Mouse (Mus musculus) thymus, postnatal 10 days (tissue): ENCODE data around the gene 3110018I06Rik.

Source experiments
- DNase-seq, 2 experiments: peaks; one replicate each; pipeline ENCODE4 v3.0.0; 2021; ENCODE audit warnings: low spot score in 2 of 2

3110018I06Rik gene

DNA sequence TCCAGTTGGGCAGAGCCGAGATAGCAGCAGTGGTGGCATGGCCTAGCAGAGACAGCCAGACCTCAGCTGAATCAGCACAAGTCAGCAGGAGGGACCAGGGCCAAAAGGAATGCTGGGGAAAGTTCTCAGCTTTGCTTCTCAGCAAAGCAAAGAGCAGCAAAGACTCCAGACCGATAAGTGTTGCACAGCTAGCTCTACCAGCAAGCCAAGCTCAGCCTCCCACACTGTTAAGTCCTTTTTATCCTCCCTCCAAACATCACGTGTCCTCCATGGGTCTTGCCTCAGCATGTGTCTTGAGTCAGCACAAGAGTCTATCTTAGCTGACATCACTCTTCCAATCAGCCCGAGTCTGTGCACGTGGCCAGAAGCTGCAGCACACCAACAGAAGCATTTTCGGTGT, at the start of gene 3110018I06Rik:
3110018I06Rik (plus strand) TSS at position 262 of the 400 bp plus-strand sequence.
- DNase-seq, result no peak

DNA sequence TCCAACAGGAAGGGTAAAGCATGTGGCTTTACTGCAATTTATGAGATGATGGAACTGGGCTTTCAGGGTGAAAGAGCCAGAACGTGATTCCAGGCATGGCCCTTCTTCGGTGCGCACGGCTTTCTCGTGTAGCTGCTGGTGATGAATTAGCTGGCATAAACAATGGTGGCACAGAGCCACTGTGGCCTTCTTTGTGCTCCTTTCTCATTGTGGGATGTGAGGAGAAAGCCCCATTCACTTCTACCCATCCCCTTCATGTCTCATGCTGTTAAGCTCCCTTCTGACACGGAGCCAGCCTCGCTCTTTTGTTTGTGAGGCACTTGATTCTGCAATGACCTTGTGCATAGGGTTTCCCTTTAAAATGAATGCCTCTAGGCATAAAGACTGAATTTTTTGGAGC, 43.8 kb upstream of the 3110018I06Rik start:
- DNase-seq, result no peak

DNA sequence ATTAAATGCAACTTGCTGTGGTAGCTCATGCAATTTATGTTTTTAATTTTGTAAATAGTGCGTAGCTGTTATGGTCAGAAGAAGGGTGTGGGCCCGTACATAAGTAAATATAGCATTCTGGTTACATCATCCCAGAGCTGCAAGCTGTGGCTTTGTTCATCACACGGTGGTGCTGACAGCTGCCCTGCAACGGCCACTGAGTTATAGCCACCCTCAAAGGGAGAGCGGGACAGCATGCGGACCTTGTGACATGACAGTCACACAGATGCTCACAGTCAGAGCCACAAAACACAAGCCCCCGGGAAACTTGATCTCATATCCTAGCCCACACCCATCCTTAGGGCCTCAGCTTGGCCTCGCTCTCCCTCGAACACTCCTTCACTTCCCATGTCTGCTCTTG, 30.6 kb upstream of the 3110018I06Rik start:
- DNase-seq, result no peak

DNA sequence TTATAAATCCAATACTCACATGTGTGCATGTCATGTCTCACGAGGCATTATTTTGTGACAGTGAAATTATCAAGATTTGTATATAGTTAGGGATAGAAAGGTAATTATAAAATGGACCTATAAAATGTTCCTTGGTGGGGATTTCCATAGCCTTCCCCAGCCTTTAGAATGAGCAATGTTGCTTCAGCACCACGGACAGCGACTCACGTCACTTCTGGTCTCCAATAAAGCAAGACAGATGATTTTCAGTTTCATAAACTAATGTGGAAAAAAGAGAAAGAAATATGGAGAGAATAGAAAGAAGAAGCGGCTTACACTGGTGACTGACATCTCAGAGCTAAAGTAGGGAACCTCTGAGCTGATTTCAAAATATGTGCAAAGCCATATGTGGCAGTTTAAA, 23.7 kb upstream of the 3110018I06Rik start:
- DNase-seq, result peak; percentile 26 to 83

DNA sequence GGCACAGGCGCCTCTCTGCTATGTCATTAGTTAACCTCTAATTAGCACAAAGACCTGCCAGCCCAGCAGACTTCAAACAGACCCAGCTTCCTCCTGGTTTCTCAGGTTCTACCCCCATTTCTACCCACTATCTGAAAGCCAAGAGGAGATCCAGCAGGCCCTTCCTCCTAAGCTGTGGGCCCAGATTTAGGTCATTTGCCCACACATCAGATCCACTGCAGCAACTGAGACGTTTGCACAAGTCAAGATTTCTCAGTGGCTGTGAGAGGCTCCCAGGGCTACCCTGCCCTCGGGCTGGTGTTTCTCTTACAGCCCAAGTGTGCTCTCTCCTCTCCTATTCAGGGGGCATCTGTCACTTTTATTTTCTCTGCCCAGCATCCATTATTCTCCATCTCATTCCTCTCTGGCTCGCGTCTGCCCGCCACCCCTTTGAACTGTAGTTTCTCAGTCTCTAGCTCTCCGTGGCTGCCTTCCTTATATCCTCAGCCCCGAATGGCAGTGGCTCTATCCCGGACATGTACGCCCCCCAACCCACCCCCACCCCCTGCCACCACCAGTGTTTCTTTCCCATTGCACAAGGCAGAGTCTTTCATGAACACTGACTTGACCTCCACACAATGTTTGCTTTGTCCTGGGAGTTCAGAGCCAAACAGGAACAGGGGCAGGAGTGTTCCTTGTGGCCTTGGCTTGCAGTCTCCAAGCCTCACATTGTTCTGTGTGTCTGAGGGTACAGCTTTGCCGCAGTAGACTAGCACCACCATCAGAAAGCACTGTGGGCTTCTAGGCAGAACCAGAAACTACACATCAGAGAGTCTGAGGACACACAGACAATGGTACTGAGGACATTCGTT, 11.8 kb upstream of the 3110018I06Rik start:
- DNase-seq, result no peak

GRCm38 (mm10) chr12:107479350-107479749, 9.1 kb upstream of the 3110018I06Rik start:
- DNase-seq, result no peak

DNA sequence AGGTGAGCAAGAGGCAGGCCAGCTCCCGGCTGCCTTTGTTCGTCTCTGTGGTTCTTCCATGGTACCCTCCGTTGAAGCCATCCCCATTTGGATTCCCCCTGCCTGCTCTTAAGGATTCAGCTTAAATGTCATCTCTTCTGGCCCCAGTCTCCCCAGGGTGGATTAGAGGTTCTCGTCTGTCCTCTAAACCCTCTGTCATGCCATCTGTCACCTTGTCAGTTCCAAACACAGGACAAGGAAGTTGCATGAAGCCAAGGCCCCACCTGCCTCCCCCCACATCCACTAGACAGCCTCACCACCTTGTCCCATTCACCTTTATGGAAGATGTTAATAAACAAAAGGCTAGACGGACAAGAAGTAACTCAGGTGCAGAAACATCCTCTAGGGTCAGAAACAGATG, 5.4 kb upstream of the 3110018I06Rik start:
- DNase-seq, result no peak

GRCm38 (mm10) chr12:107491344-107491743, 2.9 kb downstream of the 3110018I06Rik start:
- no peak for DNase-seq

GRCm38 (mm10) chr12:107496924-107497323, 8.5 kb downstream of the 3110018I06Rik start:
- DNase-seq, result peak; percentile 33 to 39

DNA sequence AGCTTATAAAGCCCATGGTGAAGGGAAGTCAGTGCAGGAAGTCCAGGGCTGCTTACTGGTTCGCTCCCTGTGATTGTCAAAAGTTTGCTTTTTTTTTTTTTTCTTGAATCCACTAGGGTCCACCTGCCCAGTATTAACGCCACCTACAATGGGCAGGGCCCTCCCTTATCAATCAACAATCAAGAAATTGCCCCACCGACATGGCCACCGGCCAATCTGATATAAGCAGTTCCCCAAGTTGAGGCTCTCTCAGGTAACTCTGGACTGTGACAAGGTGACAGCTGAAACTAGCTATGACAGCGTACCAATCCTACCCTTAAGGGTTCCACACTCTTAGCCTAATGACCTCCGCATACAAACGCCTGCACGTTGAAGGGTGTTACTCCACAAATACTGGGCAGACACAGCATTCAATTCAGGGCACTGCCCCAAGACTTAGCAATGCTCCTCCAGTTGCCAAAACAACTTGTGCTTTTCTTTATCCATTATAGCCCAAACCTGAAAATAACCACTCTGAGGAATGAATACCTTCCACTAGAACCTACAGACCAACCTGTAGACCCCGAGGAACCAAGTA, 21.3 kb downstream of the 3110018I06Rik start:
- DNase-seq, result no peak

GRCm38 (mm10) chr12:107511112-107511511, 22.7 kb downstream of the 3110018I06Rik start:
- no peak for DNase-seq

DNA sequence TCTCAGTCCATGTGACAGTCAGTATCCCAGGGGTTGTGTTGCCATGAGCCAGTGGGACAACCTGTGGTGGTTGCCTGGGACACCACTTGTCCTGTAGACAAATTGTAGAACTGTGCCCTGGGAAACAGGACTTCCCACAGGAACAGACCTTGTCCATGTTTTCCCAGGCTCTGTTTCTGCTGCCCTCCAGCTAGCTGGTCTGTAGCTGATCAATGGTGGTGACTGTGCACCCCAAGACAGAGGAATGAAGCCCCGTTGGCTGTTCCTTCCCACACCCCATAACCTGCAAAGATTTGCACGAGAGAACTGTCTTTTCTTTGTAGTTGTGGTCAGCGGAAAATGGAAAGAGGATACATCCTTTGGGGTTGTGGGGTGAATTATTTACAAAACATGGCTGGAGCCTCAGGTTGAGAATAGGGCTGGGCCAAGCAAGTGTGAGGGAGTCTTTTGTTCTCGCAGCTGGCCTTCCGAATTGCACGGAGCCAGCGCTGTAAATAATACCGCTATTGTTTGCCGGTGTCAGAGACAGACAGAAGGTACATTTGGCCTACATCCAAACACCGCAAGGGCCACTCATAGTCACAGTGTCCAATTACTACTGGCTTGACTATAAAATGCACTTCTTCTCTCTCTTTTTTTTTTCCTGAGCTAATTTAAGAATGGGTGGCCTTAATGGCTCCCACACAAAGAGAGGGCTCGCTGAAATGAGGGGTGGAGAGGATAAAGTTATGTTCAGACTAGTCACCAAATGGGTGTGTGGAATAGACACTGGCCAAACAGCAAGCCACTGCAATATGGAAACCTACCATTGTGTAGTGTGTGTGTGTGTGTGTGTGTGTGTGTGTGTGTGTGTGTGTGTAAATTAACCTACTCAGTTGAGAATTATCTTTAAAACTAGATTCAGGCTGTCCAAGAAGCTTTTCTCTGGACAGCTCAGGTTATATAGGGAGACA, 28.1 kb downstream of the 3110018I06Rik start:
- no peak for DNase-seq

DNA sequence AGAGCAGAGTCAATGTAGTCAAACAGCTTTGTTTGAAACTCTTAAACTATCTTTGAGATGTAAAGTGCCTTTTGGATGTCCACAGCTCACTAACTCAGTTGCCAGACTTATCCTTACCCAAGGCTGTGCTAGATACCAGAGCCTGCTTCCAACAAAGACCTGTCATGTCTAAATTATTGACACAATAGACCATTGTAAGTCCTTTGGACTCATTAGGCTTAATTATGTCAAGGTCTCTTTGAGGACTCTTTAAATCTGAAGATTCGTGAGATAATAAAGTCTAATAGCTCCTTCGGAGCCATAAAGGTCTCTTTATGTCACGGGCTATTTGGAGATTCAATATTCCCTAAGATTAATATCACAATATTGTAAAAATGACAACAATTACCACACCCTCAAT, 32.5 kb downstream of the 3110018I06Rik start:
- DNase-seq, result no peak

DNA sequence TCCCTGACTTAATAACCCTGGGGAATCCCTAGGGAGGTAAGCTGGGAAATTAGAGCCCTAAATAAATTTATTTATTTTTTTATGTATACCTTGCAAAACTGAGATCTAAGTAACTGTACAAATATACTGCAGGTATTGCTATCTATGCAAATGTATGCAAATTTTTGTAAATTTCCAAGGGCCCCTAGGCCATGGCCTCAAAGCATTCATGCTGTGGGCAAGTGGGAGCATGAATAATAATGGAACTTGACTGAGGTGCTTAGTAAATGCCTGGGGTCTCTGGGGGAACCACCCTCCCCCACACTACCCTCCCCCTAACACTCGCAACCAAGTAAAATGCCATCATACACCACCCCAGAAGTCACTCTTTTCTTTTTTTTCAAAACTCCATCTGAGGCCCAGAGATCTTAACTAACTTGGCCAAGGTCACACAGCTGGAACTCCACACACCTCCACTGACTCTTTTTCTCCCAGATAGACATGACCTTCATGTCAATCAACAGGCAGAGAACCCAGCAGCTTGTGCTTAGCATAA, 40.0 kb downstream of the 3110018I06Rik start:
- no peak for DNase-seq

- DNase-seq, result no peak
Observed at GRCm38 (mm10) chr12:107532871-107533270, 44.4 kb downstream of the 3110018I06Rik start.
